Mouse (Mus musculus) testis, adult 2 months (tissue): ENCODE data around the gene Csrnp3.

ENCODE experiments used
- CTCF ChIP-seq: fragments of 200-500 bp; IDR thresholded peaks from 2 replicates; pipeline ENCODE4 v1.5.1; 2012; ENCODE audit warnings: low read depth, mild to moderate bottlenecking, inconsistent platforms, low read length, moderate library complexity; ENCODE audit not compliant: control insufficient read depth, insufficient read depth, insufficient replicate concordance
- POLR2A ChIP-seq: fragments of 200-500 bp; IDR thresholded peaks from 2 replicates; pipeline ENCODE4 v1.6.1; 2012; ENCODE audit warnings: low read depth, mild to moderate bottlenecking, inconsistent platforms, low read length, moderate library complexity; ENCODE audit not compliant: control insufficient read depth

- TF ChIP-seq POLR2A (no peak), CTCF (no peak)
These were observed 133.9 kb downstream of the Csrnp3 start for GRCm38 (mm10) chr2:65979338-65980053.
